Mouse (Mus musculus) hindbrain, postnatal 0 days (tissue): ENCODE measurements around the gene Ebi3. TPM values are rescaled to one million over a fixed set of nuclear protein-coding genes. Genes with fewer than 3 reads are reported as not detected.
"Not testable (repeated sequence)": the region's sequence is repeated elsewhere in the genome, so short reads cannot be mapped to it uniquely, and the experiment has no call there.

Experiments
- ATAC-seq: fragments of 200-750 bp; cut with Nextera tagmentation; 2 replicates; pipeline ENCODE4 v1.8.0; 2017; ENCODE audit warnings: mild to moderate bottlenecking, moderate TSS enrichment, moderate library complexity
- DNase-seq: peaks from one replicate; pipeline ENCODE4 v3.0.0-alpha.2; 2015; ENCODE audit warnings: low spot score
- H3K27ac ChIP-seq: fragments of 300-500 bp; sonication (generic); 2 replicates; pipeline ENCODE4 v1.5.1; 2014; ENCODE audit warnings: mild to moderate bottlenecking
- H3K27me3 ChIP-seq: fragments of 300-500 bp; sonication (generic); 2 replicates; pipeline ENCODE4 v1.6.1; 2014; ENCODE audit warnings: low read length, mixed read lengths; ENCODE audit not compliant: insufficient read depth
- H3K36me3 ChIP-seq: fragments of 300-500 bp; sonication (generic); 2 replicates; pipeline ENCODE4 v1.6.1; 2014; ENCODE audit warnings: low read length, mixed read lengths; ENCODE audit not compliant: insufficient read depth
- H3K4me1 ChIP-seq: fragments of 300-500 bp; sonication (generic); 2 replicates; pipeline ENCODE4 v1.6.1; 2014; ENCODE audit warnings: antibody characterized with exemption, low read length, mixed read lengths; ENCODE audit not compliant: insufficient read depth
- H3K4me2 ChIP-seq: fragments of 300-500 bp; sonication (generic); 2 replicates; pipeline ENCODE4 v1.6.1; 2014; ENCODE audit warnings: low read depth, mild to moderate bottlenecking, low read length, moderate library complexity, mixed read lengths
- H3K4me3 ChIP-seq: fragments of 300-500 bp; sonication (generic); 2 replicates; pipeline ENCODE4 v1.5.1; 2014; ENCODE audit warnings: low read length
- H3K9ac ChIP-seq: fragments of 300-500 bp; sonication (generic); replicated peaks from 2 replicates; pipeline ENCODE4 v1.6.1; 2014; ENCODE audit warnings: mild to moderate bottlenecking, low read length, moderate library complexity, mixed read lengths
- H3K9me3 ChIP-seq: fragments of 300-500 bp; sonication (generic); 2 replicates; pipeline ENCODE4 v1.6.1; 2016; ENCODE audit warnings: low read length, mixed read lengths
- CTCF ChIP-seq: IDR thresholded peaks from 2 replicates; pipeline ENCODE4 v1.5.1; 2016; ENCODE audit warnings: antibody characterized with exemption, control low read depth, low read depth
- WGBS: fragments of 180-500 bp; shearing (Covaris S2); extraction: QIAGEN DNeasy Blood & Tissue Kit; methylation state at CpG from one replicate; pipeline ENCODE4 v1.1.7; 2014; 5-methylcytosine and 5-hydroxymethylcytosine counted together
- polyA plus RNA-seq: library from polyadenylated mRNA; unstranded; fragments of >200 nt; fragmentation: Nextera tagmentation; extraction: Ambion mirVana; gene quantifications from 2 replicates; pipeline ENCODE4 v1.2.1, GENCODE M21; 2015
- total RNA-seq: library from RNA; depleted of rRNA; stranded (reverse); fragments of >200 nt; gene quantifications from 2 replicates; pipeline ENCODE4 v1.2.3, GENCODE M21; 2014

Ebi3 gene
- total and polyA plus RNA-seq, 2 experiments from 2014 or later: 3.8 to 7.3 TPM

DNA sequence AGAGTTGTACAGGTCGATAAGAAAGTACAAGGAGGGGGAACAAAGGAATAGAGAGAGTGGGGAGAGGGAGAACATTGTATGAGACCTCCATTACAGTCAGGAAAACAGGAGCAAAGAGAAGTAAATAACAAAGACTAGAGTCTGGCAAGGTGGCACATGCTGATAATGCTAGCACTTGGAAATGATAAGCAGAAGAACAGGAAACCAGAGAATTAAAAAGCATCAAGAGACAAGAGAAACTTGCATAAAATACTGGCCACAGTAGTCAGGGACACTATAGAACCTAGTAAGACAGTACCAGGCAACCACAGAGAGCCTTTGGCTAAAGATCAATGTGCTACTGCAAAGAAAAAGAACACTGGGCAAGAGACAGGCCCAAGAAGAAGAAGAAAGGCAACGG, 19.8 kb upstream of the Ebi3 start:
- Histone ChIP-seq H3K9me3 (0 out of 2 replicates have a peak, but pooled peaks cover 2% of the 10 kb centered on the region), H3K27ac (peak overlapping the region; percentile 84; the same call in 1 of the 2 replicates), H3K27me3 (no peaks in the 10 kb centered on the region), H3K4me1 (peaks cover 3% of the 10 kb centered on the region; the same call in 1 of the 2 replicates), H3K4me3 (peak overlapping the region; percentile 65), H3K9ac (peak overlapping the region; percentile 74; the same call in 1 of the 2 replicates), H3K36me3 (no peaks in the 10 kb centered on the region), H3K4me2 (peak overlapping the region; percentile 78)
- no peak for DNase-seq
- TF ChIP-seq CTCF: no peak
- no peak for ATAC-seq
- WGBS: 66% methylated on average over 2 of the region's 2 CpGs

DNA sequence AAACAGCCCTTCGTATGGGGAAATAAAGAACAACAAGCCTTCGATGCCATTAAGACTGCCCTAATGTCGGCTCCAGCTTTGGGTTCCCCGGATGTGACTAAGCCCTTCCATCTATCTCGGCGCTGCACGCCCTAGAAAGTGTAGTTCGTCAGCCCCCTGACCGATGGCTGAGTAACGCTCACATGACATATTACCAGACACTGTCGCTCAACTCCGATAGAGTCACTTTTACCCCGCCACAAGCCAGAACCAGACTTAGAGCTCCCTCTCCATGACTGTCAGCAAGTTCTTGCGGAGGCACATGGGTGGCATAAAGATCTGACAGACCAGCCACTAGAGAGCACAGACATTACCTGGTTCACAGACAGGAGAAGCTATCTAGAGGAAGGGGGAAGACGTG, 19.2 kb upstream of the Ebi3 start:
- Histone ChIP-seq H3K9ac (no peak overlapping the region), H3K36me3 (no peaks in the 10 kb centered on the region), H3K4me1 (peaks cover 3% of the 10 kb centered on the region; the same call in 1 of the 2 replicates), H3K9me3 (peaks cover 5% of the 10 kb centered on the region; the same call in 1 of the 2 replicates), H3K4me3 (no peak overlapping the region), H3K4me2 (no peak overlapping the region), H3K27me3 (no peaks in the 10 kb centered on the region), H3K27ac (no peak overlapping the region)
- TF ChIP-seq CTCF: no peak
- WGBS: 94% methylated on average over 15 of the region's 15 CpGs
- ATAC-seq (no peak), DNase-seq (no peak)

DNA sequence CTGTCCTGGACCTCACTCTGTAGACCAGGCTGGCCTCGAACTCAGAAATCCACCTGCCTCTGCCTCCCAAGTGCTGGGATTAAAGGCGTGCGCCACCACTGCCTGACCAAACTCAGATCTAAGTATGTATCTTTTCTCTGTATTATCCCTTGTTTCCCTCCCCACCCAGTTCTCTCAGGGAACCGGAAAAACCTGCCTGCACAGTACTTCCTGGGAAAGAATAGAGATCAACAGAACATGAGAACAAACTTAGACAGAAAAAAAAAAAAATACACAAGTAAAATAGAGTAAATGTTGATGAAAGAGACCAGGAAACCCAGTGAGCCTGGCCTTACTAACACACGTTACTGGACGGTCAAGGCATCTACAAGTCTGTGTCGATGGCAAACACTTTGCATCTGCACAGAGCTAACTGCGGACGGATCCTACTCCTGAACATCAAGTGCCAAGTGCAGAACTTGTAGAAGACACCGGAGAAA, 8.0 kb upstream of the Ebi3 start:
- H3K27ac ChIP-seq: peak overlapping the region; percentile 94
- not testable (repeated sequence) for DNase-seq, ATAC-seq, H3K4me1 ChIP-seq, H3K27me3 ChIP-seq, H3K9me3 ChIP-seq, H3K36me3 ChIP-seq
- 0 out of 2 replicates have a peak overlapping the region, but pooled peaks have one; percentile 37 for H3K9ac ChIP-seq
- H3K4me3 ChIP-seq: peak overlapping the region; percentile 45
- WGBS: 32% methylated on average over 10 of the region's 10 CpGs
- H3K4me2 ChIP-seq: peak overlapping the region; percentile 66

DNA sequence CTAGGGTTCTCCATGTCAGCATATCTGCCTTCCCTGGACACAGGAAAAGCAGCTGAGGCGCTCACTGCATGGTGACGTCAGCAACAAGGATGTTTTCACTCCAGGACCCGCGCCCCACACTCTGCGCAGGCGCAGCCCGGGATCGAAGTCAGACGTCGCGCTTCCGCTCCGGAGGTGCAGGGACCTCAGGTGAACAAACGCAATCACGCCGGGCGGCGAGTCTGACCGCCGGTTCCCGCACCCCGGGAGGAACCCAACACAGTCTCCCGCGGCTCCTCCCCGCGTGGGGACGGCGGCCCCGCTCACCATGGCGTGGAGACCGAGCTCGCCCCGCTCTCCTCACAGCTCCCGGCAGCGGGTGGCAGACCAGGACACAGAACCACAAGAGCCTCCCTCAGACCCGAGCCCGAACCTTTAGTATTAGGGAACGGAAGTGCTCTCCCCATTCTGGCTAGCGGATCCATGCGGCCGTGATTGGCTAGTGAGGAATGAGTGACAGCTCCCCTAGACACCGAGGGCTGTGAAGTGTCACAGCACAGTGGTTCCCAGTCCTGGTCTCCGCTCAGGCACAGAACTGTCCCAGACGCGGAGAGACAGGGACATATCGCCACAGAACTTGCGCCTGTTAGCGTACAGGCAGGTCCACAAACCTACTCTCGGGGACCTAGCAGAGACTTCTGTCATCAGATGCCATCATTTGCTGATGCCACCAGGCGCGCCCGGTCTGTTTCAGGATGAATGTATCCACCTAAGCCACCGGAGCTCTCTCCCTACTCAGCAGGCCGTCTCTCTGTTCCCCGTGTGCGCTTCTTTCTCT, 7.4 kb upstream of the Ebi3 start:
- DNase-seq (peak; percentile 85), ATAC-seq (peak; percentile 99)
- WGBS: 1% methylated on average over 55 of the region's 56 CpGs
- not testable (repeated sequence) for H3K27me3 ChIP-seq, H3K9me3 ChIP-seq, H3K36me3 ChIP-seq, H3K4me1 ChIP-seq
- peak overlapping the region; percentile 66 for H3K4me2 ChIP-seq
- H3K4me3 ChIP-seq: peak overlapping the region; percentile 45
- H3K27ac ChIP-seq: peak overlapping the region; percentile 94
- H3K9ac ChIP-seq: peak overlapping the region; percentile 54

DNA sequence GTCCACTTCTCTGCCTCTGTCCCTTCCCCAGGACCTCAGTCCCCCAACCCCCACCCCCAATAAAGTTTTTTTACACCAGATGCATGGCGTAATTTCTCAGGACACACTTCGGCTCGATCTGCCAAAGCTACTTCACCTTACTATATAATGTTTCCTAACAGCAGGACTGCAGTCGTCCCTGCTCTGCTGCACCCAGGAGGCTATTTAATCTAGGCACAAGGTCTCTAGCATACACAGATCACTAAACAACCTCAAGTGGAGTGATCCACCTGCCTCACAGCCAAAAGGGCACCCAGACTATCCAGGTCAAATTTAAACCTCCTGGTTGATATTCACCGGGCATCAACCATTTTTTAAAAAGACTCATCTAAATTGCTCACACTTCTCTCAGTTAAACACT, 6.7 kb upstream of the Ebi3 start:
- Histone ChIP-seq H3K4me2 (peak overlapping the region; percentile 66), H3K27me3 (no peaks in the 10 kb centered on the region), H3K4me1 (no peaks in the 10 kb centered on the region), H3K27ac (peak overlapping the region; percentile 94), H3K4me3 (peak overlapping the region; percentile 45), H3K9me3 (0 out of 2 replicates have a peak, but pooled peaks cover 3% of the 10 kb centered on the region), H3K9ac (peak overlapping the region; percentile 54), H3K36me3 (no peaks in the 10 kb centered on the region)
- WGBS: 29% methylated on average over 5 of the region's 5 CpGs
- DNase-seq (no peak), ATAC-seq (no peak)
- TF ChIP-seq CTCF: no peak

DNA sequence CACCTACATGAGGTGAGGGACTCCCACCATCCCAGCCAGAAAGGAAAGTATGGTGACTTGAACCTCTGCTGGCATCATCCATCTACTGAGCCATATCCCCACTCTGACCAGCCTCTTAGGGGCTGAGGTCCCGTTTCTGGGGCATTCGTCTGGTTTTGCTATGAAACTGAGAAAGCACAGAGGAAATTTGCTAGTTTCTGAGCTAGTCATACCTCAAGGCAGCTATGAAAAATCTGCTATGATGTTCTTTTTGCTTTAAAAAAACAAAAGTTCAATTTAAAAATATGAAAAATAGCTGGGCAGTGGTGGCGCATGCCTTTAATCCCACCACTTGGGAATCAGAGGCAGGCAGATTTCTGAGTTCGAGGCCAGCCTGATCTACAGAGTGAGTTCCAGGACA, 3.8 kb upstream of the Ebi3 start:
- H3K27me3 ChIP-seq: no peaks in the 10 kb centered on the region
- H3K27ac ChIP-seq: no peak overlapping the region
- ATAC-seq (no peak), DNase-seq (no peak)
- no peak overlapping the region for H3K4me3 ChIP-seq
- 91% methylated on average over 4 of the region's 4 CpGs for WGBS
- no peak overlapping the region for H3K4me2 ChIP-seq
- no peaks in the 10 kb centered on the region for H3K4me1 ChIP-seq
- H3K9me3 ChIP-seq: no peaks in the 10 kb centered on the region
- no peak overlapping the region for H3K9ac ChIP-seq
- TF ChIP-seq CTCF: no peak
- no peaks in the 10 kb centered on the region for H3K36me3 ChIP-seq

DNA sequence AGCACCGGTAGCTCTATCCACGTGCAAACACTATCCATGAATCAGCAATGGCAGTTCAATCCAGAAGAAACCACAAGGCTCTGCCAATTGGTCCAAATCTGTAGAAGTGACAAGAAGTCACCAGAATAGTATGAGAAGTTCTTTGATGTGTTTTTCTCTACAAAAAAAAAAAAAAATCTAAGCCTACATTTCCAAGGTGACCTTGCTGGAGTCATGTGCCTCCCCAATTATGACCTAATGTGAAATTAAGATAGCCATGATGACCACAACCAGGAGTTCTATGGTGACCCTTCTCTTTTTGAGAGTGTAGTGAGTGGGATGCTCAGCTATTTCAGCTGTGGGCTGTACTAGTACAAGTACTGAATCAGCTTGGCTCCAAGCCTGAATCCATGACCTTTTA, 3.0 kb upstream of the Ebi3 start, which contains the start of gene Zfp119b:
TSS of gene Zfp119b (minus strand) at position 101 of the 400 bp plus-strand sequence.
- Histone ChIP-seq H3K9me3 (no peaks in the 10 kb centered on the region), H3K4me2 (no peak within 1 kb of the TSS), H3K27ac (no peak within 1 kb of the TSS), H3K27me3 (no peaks in the 10 kb centered on the region), H3K36me3 (no peaks in the 10 kb centered on the region), H3K4me1 (no peaks in the 10 kb centered on the region), H3K4me3 (no peak within 1 kb of the TSS), H3K9ac (no peak within 1 kb of the TSS)
- no peak for DNase-seq
- no peak for TF ChIP-seq CTCF
- 91% methylated on average over 2 of the region's 2 CpGs for WGBS
- no peak for ATAC-seq
